Mouse (Mus musculus) CH12.LX (cell line): Measurements from ENCODE around the gene 6430548M08Rik. TPM values are rescaled to one million over a fixed set of nuclear protein-coding genes. Genes with fewer than 3 reads are reported as not detected.

ENCODE experiments used
- DNase-seq: peaks from one replicate; pipeline ENCODE4 v3.0.0-alpha.2; 2013; ENCODE audit errors: extremely low read depth
- H3K27ac ChIP-seq: 2 replicates; pipeline ENCODE4 v1.5.1; 2012; ENCODE audit warnings: low read depth, mild to moderate bottlenecking, control low read depth, moderate library complexity; ENCODE audit not compliant: insufficient read depth
- H3K27me3 ChIP-seq: replicated peaks from 2 replicates; pipeline ENCODE3; 2012; ENCODE audit warnings: inconsistent platforms
- H3K36me3 ChIP-seq, 2 experiments: replicated peaks in 1 of 2; 2 replicates each; pipeline versions ENCODE3 to v1.6.1; 2012; ENCODE audit warnings: inconsistent platforms in 1 of 2, low read length in 1 of 2, mild to moderate bottlenecking in 1 of 2, mixed read lengths in 1 of 2, moderate library complexity in 1 of 2; ENCODE audit not compliant: control insufficient read depth in 1 of 2, insufficient read depth in 1 of 2
- H3K4me1 ChIP-seq, 2 experiments: 2 replicates each; pipeline ENCODE4 v1.6.1; 2012; ENCODE audit warnings: inconsistent platforms in 1 of 2, moderate library complexity in 1 of 2; ENCODE audit not compliant: insufficient read depth in 2 of 2, control insufficient read depth in 1 of 2
- H3K4me2 ChIP-seq: 2 replicates; pipeline ENCODE4 v1.6.1; 2012; ENCODE audit warnings: low read depth, mild to moderate bottlenecking, control low read depth; ENCODE audit not compliant: poor library complexity, insufficient read depth, severe bottlenecking
- H3K4me3 ChIP-seq, 3 experiments: fragments of 150-350 bp in 1 of 3; sonication (generic) in 1 of 3; replicated peaks in 1 of 3; 2 replicates each; pipeline versions ENCODE3 to v1.5.1; 2011 to 2012; ENCODE audit warnings: low read depth in 2 of 3, low read length in 2 of 3, mild to moderate bottlenecking in 2 of 3, moderate library complexity in 2 of 3, control low read depth in 1 of 3, improper control_type of control experiment in 1 of 3, inconsistent platforms in 1 of 3, mixed read lengths in 1 of 3; ENCODE audit not compliant: poor library complexity in 1 of 3
- H3K79me2 ChIP-seq: replicated peaks from 2 replicates; pipeline ENCODE4 v1.6.1; 2012; ENCODE audit warnings: mild to moderate bottlenecking, moderate library complexity; ENCODE audit not compliant: control insufficient read depth, poor library complexity, insufficient read depth, severe bottlenecking; ENCODE audit errors: extremely low read depth
- H3K9ac ChIP-seq: 2 replicates; pipeline ENCODE4 v1.6.1; 2012; ENCODE audit warnings: low read depth, mild to moderate bottlenecking, control low read depth, moderate library complexity; ENCODE audit not compliant: insufficient read depth
- H3K9me3 ChIP-seq: replicated peaks from 2 replicates; pipeline ENCODE3; 2012; ENCODE audit warnings: low read length, inconsistent platforms, mixed read lengths
- BHLHE40 ChIP-seq: IDR thresholded peaks from 2 replicates; pipeline ENCODE4 v1.6.1; 2011; ENCODE audit warnings: mild to moderate bottlenecking, low read depth, low read length, improper control_type of control experiment
- CHD1 ChIP-seq: IDR thresholded peaks from 2 replicates; pipeline ENCODE4 v1.6.1; 2012; ENCODE audit warnings: low read depth, low read length, improper control_type of control experiment, inconsistent platforms
- CHD2 ChIP-seq: IDR thresholded peaks from 2 replicates; pipeline ENCODE4 v1.6.1; 2011; ENCODE audit warnings: low read length, improper control_type of control experiment
- CTCF ChIP-seq, 2 experiments: IDR thresholded peaks in 1 of 2; conservative IDR thresholded peaks in 1 of 2; 2 replicates each; pipeline ENCODE4 v1.5.1; 2011 to 2012; ENCODE audit warnings: low read depth in 2 of 2, low read length in 2 of 2, improper control_type of control experiment in 1 of 2, inconsistent platforms in 1 of 2, mild to moderate bottlenecking in 1 of 2, moderate library complexity in 1 of 2
- ELF1 ChIP-seq: IDR thresholded peaks from 2 replicates; pipeline ENCODE4 v1.6.1; 2014; ENCODE audit warnings: low read depth, mild to moderate bottlenecking, inconsistent platforms, low read length, improper control_type of control experiment
- IRF4 ChIP-seq: IDR thresholded peaks from 2 replicates; pipeline ENCODE4 v1.6.1; 2014; ENCODE audit warnings: low read depth, mild to moderate bottlenecking, inconsistent platforms, low read length, improper control_type of control experiment
- JUN ChIP-seq: IDR thresholded peaks from 2 replicates; pipeline ENCODE4 v1.6.1; 2011; ENCODE audit warnings: low read depth, mild to moderate bottlenecking, low read length, improper control_type of control experiment, moderate library complexity; ENCODE audit not compliant: insufficient read depth
- KAT2A ChIP-seq: IDR thresholded peaks from 2 replicates; pipeline ENCODE4 v1.6.1; 2012; ENCODE audit warnings: low read length, improper control_type of control experiment, inconsistent platforms; ENCODE audit not compliant: insufficient replicate concordance
- MAFK ChIP-seq: IDR thresholded peaks from 2 replicates; pipeline ENCODE4 v1.6.1; 2011; ENCODE audit warnings: low read length, improper control_type of control experiment; ENCODE audit not compliant: insufficient replicate concordance
- MEF2A ChIP-seq: IDR thresholded peaks from 2 replicates; pipeline ENCODE4 v1.6.1; 2014; ENCODE audit warnings: low read depth, mild to moderate bottlenecking, inconsistent platforms, low read length, improper control_type of control experiment, borderline replicate concordance
- NRF1 ChIP-seq: IDR thresholded peaks from 2 replicates; pipeline ENCODE4 v1.6.1; 2014; ENCODE audit warnings: low read depth, mild to moderate bottlenecking, inconsistent platforms, low read length, improper control_type of control experiment, moderate library complexity
- PAX5 ChIP-seq: IDR thresholded peaks from 2 replicates; pipeline ENCODE4 v1.6.1; 2012; ENCODE audit warnings: low read length, inconsistent platforms, mixed read lengths
- POLR2AphosphoS2 ChIP-seq: IDR thresholded peaks from 2 replicates; pipeline ENCODE4 v1.6.1; 2011; ENCODE audit warnings: low read depth, low read length, improper control_type of control experiment
- RCOR1 ChIP-seq: conservative IDR thresholded peaks from 2 replicates; pipeline ENCODE4 v1.6.1; 2012; ENCODE audit warnings: low read depth, mild to moderate bottlenecking, inconsistent platforms, low read length, improper control_type of control experiment
- SIN3A ChIP-seq: IDR thresholded peaks from 2 replicates; pipeline ENCODE4 v1.6.1; 2012; ENCODE audit warnings: low read length, improper control_type of control experiment, inconsistent platforms
- SMC3 ChIP-seq: IDR thresholded peaks from 2 replicates; pipeline ENCODE4 v1.6.1; 2011; ENCODE audit warnings: low read depth, low read length, improper control_type of control experiment
- UBTF ChIP-seq: IDR thresholded peaks from 2 replicates; pipeline ENCODE4 v1.6.1; 2012; ENCODE audit warnings: low read depth, mild to moderate bottlenecking, inconsistent platforms, low read length, improper control_type of control experiment, moderate library complexity
- USF2 ChIP-seq: conservative IDR thresholded peaks from 2 replicates; pipeline ENCODE4 v1.6.1; 2011; ENCODE audit warnings: low read depth, low read length, improper control_type of control experiment
- ZKSCAN1 ChIP-seq: IDR thresholded peaks from 2 replicates; pipeline ENCODE4 v1.6.1; 2012; ENCODE audit warnings: low read depth, inconsistent platforms, low read length, improper control_type of control experiment, borderline replicate concordance
- ZNF384 ChIP-seq: IDR thresholded peaks from 2 replicates; pipeline ENCODE4 v1.6.1; 2012; ENCODE audit warnings: low read depth, low read length, improper control_type of control experiment, inconsistent platforms
- dilution Hi-C: fragments of 300-500 bp; cut with MboI; formaldehyde crosslinking; loops from 2 replicates; pipeline ENCODE4 v1.14.3; 2020; ENCODE audit warnings: low sequenced_read_pairs; ENCODE audit not compliant: extremely low pct_unique_long_range_greater_than_20kb, extremely low pct_ligation_motif_present
- in situ Hi-C: fragments of 300-500 bp; cut with MboI; formaldehyde crosslinking; loops from 3 replicates; pipeline ENCODE4 v1.14.3; 2019; ENCODE audit warnings: low sequenced_read_pairs, low pct_ligation_motif_present, low pct_unique_long_range_greater_than_20kb, mixed read lengths
- polyA plus RNA-seq: library from polyadenylated mRNA; unstranded; fragments of >175 nt; gene quantifications from 2 replicates; pipeline ENCODE4 v1.2.1, GENCODE M21; 2012; ENCODE audit warnings: low read depth; ENCODE audit not compliant: insufficient read length
- total RNA-seq, 2 experiments: library from RNA; depleted of rRNA; stranded (reverse); fragments of 300-350 nt in 1 of 2; fragments of >200 nt in 1 of 2; gene quantifications; 2 replicates each; pipeline ENCODE4 v1.2.3; 2012 to 2014

6430548M08Rik gene
- total and polyA plus RNA-seq, 3 experiments, result 0.13 TPM; not detected in 2

- in situ Hi-C loops, result no loop called here
- dilution Hi-C loops, result no loop called here
- no peak overlapping the region for H3K27ac ChIP-seq
These were observed 10.3 kb downstream of the 6430548M08Rik start for GRCm38 (mm10) chr8:120124261-120124660.

GRCm38 (mm10) chr8:120124836-120125389, 11.0 kb downstream of the 6430548M08Rik start:
- TF ChIP-seq JUN, result no peak
- no peak for TF ChIP-seq SMC3
- TF ChIP-seq RCOR1, result no peak
- TF ChIP-seq MEF2A, result no peak
- in situ Hi-C loops (no loop called here), dilution Hi-C loops (no loop called here)
- DNase-seq, result no peak
- no peak overlapping the region for H3K4me3 ChIP-seq
- no peak overlapping the region for H3K9ac ChIP-seq
- H3K27me3 ChIP-seq, result peaks cover 86% of the 10 kb centered on the region
- no peaks in the 10 kb centered on the region for H3K79me2 ChIP-seq
- H3K4me2 ChIP-seq, result no peak overlapping the region
- no peak overlapping the region for H3K27ac ChIP-seq
- H3K9me3 ChIP-seq, result peaks cover 8% of the 10 kb centered on the region
- H3K4me1 ChIP-seq, result peaks cover 4 to 10% of the 10 kb centered on the region in 2 experiments
- H3K36me3 ChIP-seq, result no peaks in the 10 kb centered on the region

More at GRCm38 (mm10) chr8:120124261-120124660, 10.3 kb downstream of the 6430548M08Rik start:
- Histone ChIP-seq H3K79me2 (no peaks in the 10 kb centered on the region), H3K9me3 (peaks cover 8% of the 10 kb centered on the region), H3K36me3 (no peaks in the 10 kb centered on the region), H3K27me3 (peaks cover 84% of the 10 kb centered on the region), H3K4me2 (no peak overlapping the region), H3K9ac (no peak overlapping the region), H3K4me3 (no peak overlapping the region), H3K4me1 (peaks cover 7 to 17% of the 10 kb centered on the region in 2 experiments)
- TF ChIP-seq UBTF, result no peak
- TF ChIP-seq CHD1, result no peak
- no peak for TF ChIP-seq BHLHE40
- no peak for TF ChIP-seq ELF1
- no peak for TF ChIP-seq USF2
- TF ChIP-seq ZKSCAN1, result no peak
- TF ChIP-seq POLR2AphosphoS2, result no peak
- no peak for TF ChIP-seq CTCF (conservative IDR thresholded peaks at IDR 0.05 in 1 of 2, IDR thresholded peaks at IDR 0.05 in 1 of 2; ENCODE audit: low read depth in 2 of 2, low read length in 2 of 2)
- TF ChIP-seq RCOR1, result no peak
- no peak for TF ChIP-seq PAX5
- no peak for TF ChIP-seq KAT2A
- TF ChIP-seq NRF1, result no peak
- no peak for TF ChIP-seq MAFK
- TF ChIP-seq CHD2, result no peak
- no peak for TF ChIP-seq ZNF384
- no peak for TF ChIP-seq SIN3A
- TF ChIP-seq SMC3, result no peak
- TF ChIP-seq IRF4, result no peak
- no peak for DNase-seq
